Mouse (Mus musculus) lung, postnatal 0 days (tissue): ENCODE measurements around the gene Brox. TPM values are rescaled to one million over a fixed set of nuclear protein-coding genes. Genes with fewer than 3 reads are reported as not detected.

Experiments used
- ATAC-seq: fragments of 200-750 bp; cut with Nextera tagmentation; 2 replicates; pipeline ENCODE4 v1.8.0; 2017; ENCODE audit warnings: moderate library complexity
- DNase-seq: peaks from one replicate; pipeline ENCODE4 v3.0.0-alpha.2; 2016; ENCODE audit warnings: low spot score
- H3K27ac ChIP-seq: fragments of 300-500 bp; sonication (generic); 2 replicates; pipeline ENCODE4 v1.5.1; 2014; ENCODE audit warnings: antibody characterized with exemption, mild to moderate bottlenecking, low read length, mixed read lengths
- H3K27me3 ChIP-seq: fragments of 300-500 bp; sonication (generic); replicated peaks from 2 replicates; pipeline ENCODE4 v1.6.1; 2014; ENCODE audit warnings: low read length, mixed read lengths; ENCODE audit not compliant: insufficient read depth
- H3K36me3 ChIP-seq: fragments of 300-500 bp; sonication (generic); 2 replicates; pipeline ENCODE4 v1.6.1; 2014; ENCODE audit warnings: low read length, mixed read lengths; ENCODE audit not compliant: insufficient read depth
- H3K4me1 ChIP-seq: fragments of 300-500 bp; sonication (generic); 2 replicates; pipeline ENCODE4 v1.6.1; 2014; ENCODE audit warnings: antibody characterized with exemption, low read depth, low read length, mixed read lengths; ENCODE audit not compliant: insufficient read depth
- H3K4me2 ChIP-seq: fragments of 300-500 bp; sonication (generic); replicated peaks from 2 replicates; pipeline ENCODE4 v1.6.1; 2014; ENCODE audit warnings: low read depth, mild to moderate bottlenecking, low read length, moderate library complexity, mixed read lengths
- H3K4me3 ChIP-seq: fragments of 300-500 bp; sonication (generic); 2 replicates; pipeline ENCODE4 v1.5.1; 2014; ENCODE audit warnings: low read depth, low read length
- H3K9ac ChIP-seq: fragments of 300-500 bp; sonication (generic); replicated peaks from 2 replicates; pipeline ENCODE4 v1.6.1; 2014; ENCODE audit warnings: low read depth, mild to moderate bottlenecking
- H3K9me3 ChIP-seq: fragments of 300-500 bp; sonication (generic); 2 replicates; pipeline ENCODE4 v1.6.1; 2016; ENCODE audit warnings: low read length, mixed read lengths
- CTCF ChIP-seq: IDR thresholded peaks from 2 replicates; pipeline ENCODE4 v1.5.1; 2016; ENCODE audit warnings: antibody characterized with exemption, mild to moderate bottlenecking
- EP300 ChIP-seq: IDR thresholded peaks from 2 replicates; pipeline ENCODE4 v1.6.1; 2016; ENCODE audit warnings: antibody characterized with exemption, mild to moderate bottlenecking, control low read depth
- WGBS: fragments of 180-500 bp; shearing (Covaris S2); extraction: QIAGEN DNeasy Blood & Tissue Kit; methylation state at CpG from one replicate; pipeline ENCODE4 v1.1.7; 2014; 5-methylcytosine and 5-hydroxymethylcytosine counted together
- polyA plus RNA-seq: library from polyadenylated mRNA; unstranded; fragments of >200 nt; fragmentation: Nextera tagmentation; extraction: Ambion mirVana; gene quantifications from 2 replicates; pipeline ENCODE4 v1.2.1, GENCODE M21; 2015

Gene Brox
- polyA plus RNA-seq, 1 experiment from 2014 or later = 37.7 TPM

DNA sequence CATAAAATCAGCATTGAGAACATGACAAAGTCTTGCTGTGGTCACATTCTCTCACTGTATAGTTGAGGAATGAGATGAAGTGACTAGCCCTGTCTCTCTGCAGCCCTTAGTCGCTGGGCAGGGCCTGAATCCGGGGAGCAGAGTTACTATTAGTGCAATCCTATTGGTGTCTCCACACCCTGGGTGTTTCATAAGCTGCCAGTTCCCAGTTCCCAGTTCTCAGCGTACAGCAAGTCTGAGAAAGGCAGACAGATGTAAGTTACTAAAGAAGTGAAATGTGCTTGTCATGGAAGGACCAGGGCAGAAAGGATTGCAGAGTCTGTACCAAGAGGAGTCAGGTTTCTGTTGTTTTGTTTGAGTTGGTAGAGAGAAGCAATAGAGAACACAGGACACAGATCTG lies 10.5 kb upstream of the Brox start:
- H3K36me3 ChIP-seq = no peaks in the 10 kb centered on the region; the same call in 1 of the 2 replicates
- no peaks in the 10 kb centered on the region for H3K9me3 ChIP-seq
- TF ChIP-seq EP300 (no peak), CTCF (no peak)
- no peaks in the 10 kb centered on the region for H3K4me1 ChIP-seq
- DNase-seq (no peak), ATAC-seq (no peak)
- no peaks in the 10 kb centered on the region for H3K27me3 ChIP-seq
- 73% methylated on average over 3 of the region's 3 CpGs for WGBS
- no peak overlapping the region for H3K4me3 ChIP-seq
- H3K27ac ChIP-seq = no peak overlapping the region
- H3K9ac ChIP-seq = no peak overlapping the region
- H3K4me2 ChIP-seq = no peak overlapping the region

DNA sequence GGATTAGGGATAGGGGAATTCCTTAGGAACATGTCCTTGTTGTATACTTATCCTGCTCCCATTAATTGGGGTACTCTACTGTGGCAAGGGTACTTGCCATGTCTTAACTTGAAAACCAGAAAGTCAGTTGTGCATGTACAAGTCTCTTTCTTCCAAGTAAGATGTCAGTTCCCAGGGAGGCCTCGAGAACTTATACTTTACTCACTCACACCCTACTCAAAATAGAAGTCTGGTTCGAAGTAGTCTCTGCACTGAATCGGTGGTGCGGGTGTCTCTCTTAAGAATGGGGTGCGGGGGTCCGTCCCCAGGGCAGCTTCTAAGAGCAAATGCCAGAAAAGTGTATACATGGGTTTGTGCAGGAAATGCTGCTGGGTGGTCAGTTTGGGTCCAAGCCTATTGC lies 2.1 kb upstream of the Brox start:
- WGBS = 81% methylated on average over 6 of the region's 6 CpGs
- ATAC-seq = no peak
- TF ChIP-seq EP300 (no peak), CTCF (no peak)

DNA sequence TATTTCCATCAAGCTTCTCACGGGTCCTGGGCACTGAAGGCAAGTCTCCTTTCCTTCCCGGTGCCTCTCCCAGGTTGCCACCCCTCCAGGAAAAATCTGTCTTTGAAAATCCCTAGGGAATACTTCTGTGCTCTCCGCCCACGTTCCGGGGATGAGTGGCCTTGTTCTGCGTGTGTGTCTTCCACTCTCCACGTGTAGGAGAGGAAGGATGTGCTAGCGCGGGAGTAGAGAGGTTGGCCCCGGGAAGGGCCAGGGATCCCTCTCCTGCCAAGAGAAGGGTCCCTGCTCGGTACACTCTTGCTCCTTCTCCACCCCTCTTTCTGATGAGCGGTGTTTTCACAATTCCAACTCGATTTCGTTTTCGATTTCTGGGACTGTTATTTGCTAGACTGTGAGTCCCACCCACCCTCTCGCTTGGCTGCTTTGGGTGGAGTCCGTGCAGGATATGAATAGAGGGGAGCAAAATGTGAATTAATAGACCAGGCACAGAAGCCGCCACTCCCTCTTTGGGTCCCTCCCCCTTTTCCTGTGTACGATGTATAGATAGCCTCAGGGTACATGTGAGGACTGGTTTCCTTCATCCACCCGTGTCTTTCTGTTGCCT lies 919 bp upstream of the Brox start:
- under 1% methylated on average over 20 of the region's 20 CpGs for WGBS
- Histone ChIP-seq H3K9ac (0 out of 2 replicates have a peak overlapping the region, but pooled peaks have one; percentile 2), H3K27ac (peak overlapping the region; percentile 44), H3K36me3 (no peaks in the 10 kb centered on the region), H3K27me3 (no peaks in the 10 kb centered on the region), H3K4me3 (peak overlapping the region; percentile 51), H3K9me3 (no peaks in the 10 kb centered on the region), H3K4me1 (no peaks in the 10 kb centered on the region), H3K4me2 (peak overlapping the region; percentile 56)
- ATAC-seq = peak; percentile 6; the same call in 1 of the 2 replicates
- no peak for TF ChIP-seq CTCF
- TF ChIP-seq EP300 = no peak
- peak; percentile 71 for DNase-seq

More for the DNA sequence above, 2.1 kb upstream of the Brox start:
- Histone ChIP-seq H3K4me2 (no peak overlapping the region), H3K27ac (no peak overlapping the region), H3K4me1 (no peaks in the 10 kb centered on the region), H3K9ac (no peak overlapping the region), H3K4me3 (no peak overlapping the region), H3K36me3 (no peaks in the 10 kb centered on the region), H3K27me3 (no peaks in the 10 kb centered on the region), H3K9me3 (no peaks in the 10 kb centered on the region)
- DNase-seq = peak; percentile 96

DNA sequence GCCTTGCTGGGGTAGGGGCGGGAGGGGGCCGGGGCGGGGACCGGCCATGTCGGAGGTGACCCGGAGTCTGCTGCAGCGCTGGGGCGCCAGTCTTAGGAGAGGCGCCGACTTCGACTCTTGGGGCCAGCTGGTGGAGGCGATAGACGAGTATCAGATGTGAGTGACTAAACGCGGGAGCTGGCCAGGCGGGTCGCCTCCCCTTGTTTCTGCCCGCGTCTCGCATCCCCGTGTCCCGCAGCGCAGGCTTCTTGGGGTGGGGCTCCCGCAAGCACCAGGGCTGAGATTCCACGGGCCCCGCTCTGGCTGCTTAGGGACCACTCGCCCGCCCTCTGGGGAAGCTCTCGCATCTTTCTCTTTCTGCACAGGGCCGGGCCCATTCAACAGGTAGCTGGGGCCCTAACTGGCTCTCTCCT lies 410 bp upstream of the Brox start:
- H3K4me2 ChIP-seq = peak overlapping the region; percentile 56
- no peaks in the 10 kb centered on the region; the same call in 1 of the 2 replicates for H3K36me3 ChIP-seq
- H3K27ac ChIP-seq = peak overlapping the region; percentile 44
- no peaks in the 10 kb centered on the region for H3K9me3 ChIP-seq
- H3K27me3 ChIP-seq = no peaks in the 10 kb centered on the region
- no peaks in the 10 kb centered on the region for H3K4me1 ChIP-seq
- TF ChIP-seq CTCF (no peak), EP300 (no peak)
- peak overlapping the region; percentile 51 for H3K4me3 ChIP-seq
- WGBS = under 1% methylated on average over 23 of the region's 30 CpGs
- DNase-seq = peak; percentile 48
- ATAC-seq = no peak; the same call in 1 of the 2 replicates
- H3K9ac ChIP-seq = 0 out of 2 replicates have a peak overlapping the region, but pooled peaks have one; percentile 2

DNA sequence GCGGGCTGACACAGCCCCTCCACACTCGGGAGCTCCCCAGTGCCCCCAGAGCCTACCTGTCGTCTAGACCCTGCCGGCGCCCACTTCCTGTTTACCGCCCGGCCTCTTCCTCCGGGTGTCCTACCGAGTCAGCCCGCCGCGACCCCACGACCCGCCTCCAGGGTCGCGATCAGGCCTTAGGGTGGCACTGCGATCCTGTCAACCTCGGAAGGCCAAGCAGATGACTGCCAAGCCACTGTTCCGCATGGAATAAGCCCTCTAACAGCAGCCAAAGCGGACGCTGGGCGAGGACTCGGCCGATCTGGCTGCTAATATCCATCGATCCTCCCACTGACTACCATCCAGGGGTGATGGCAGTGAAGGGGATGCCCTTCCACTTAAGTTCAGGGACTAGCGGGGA lies 604 bp downstream of the Brox start, which contains the start of gene Aida:
Aida (plus strand) TSS at position 126 of the 400 bp plus-strand sequence.
- TF ChIP-seq CTCF = no peak; the same call in 1 of the 2 replicates
- TF ChIP-seq EP300 = no peak
- Histone ChIP-seq H3K27me3 (no peaks in the 10 kb centered on the region), H3K36me3 (peaks cover 7% of the 10 kb centered on the region), H3K9ac (peak within 1 kb of the TSS; percentile 43), H3K4me1 (no peaks in the 10 kb centered on the region), H3K4me3 (peak within 1 kb of the TSS; percentile 51), H3K9me3 (no peaks in the 10 kb centered on the region), H3K27ac (peak within 1 kb of the TSS; percentile 47), H3K4me2 (peak within 1 kb of the TSS; percentile 56)
- WGBS = 1% methylated on average over 25 of the region's 26 CpGs
- ATAC-seq = no peak
- peak; percentile 58 for DNase-seq

DNA sequence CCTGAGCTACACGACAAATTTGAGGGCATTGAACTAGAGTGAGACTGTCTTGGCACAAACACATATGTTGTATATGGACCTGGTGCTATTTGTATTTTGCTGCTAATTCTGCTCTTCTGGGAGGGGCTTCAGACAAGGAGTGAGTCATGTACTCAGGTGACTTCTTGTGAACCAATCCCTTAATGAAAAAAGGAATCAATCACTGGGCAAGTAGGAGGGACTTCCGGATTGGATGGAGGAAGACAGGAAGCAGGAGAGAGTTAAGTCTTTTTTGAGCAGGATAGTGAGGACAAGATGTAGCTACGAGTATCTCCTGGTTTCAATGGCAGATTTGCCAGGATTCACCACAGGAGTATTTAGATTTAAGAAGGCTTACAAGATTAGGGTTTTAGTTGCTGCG lies 7.5 kb downstream of the Brox start:
- ATAC-seq = no peak
- no peaks in the 10 kb centered on the region for H3K9me3 ChIP-seq
- no peak for DNase-seq
- no peaks in the 10 kb centered on the region for H3K27me3 ChIP-seq
- 91% methylated on average over 4 of the region's 4 CpGs for WGBS
- no peak overlapping the region for H3K9ac ChIP-seq
- no peak overlapping the region for H3K27ac ChIP-seq
- peaks cover 36% of the 10 kb centered on the region for H3K36me3 ChIP-seq
- TF ChIP-seq CTCF (no peak), EP300 (no peak)
- no peak overlapping the region for H3K4me3 ChIP-seq
- no peak overlapping the region for H3K4me2 ChIP-seq
- H3K4me1 ChIP-seq = no peaks in the 10 kb centered on the region
